ENCODE assay signal across 9 mouse cellular contexts in genomic region chr2:68934651-68935050, GRCm38 (mm10).
DNase-seq lines count a peak whose midpoint lies in the region; ATAC-seq and TF ChIP-seq lines count a peak whose summit lies in the region.
"Had no signal": no experiment of that assay in that cellular context is flagged by ENCODE, and none has a peak within 500 bp of the region (broad histone marks: within the 10 kb centered on the region; RNA-seq: fewer than 3 reads in every experiment).

No protein-coding gene starts in this region.

- ATAC-seq in G1E (ENCODE audit: extremely low read depth, insufficient number of reproducible peaks, low FRiP score, poor library complexity, severe bottlenecking), result peak; percentile 98
- peak; percentile 88 for ATAC-seq in heart, embryonic 13.5 days (ENCODE audit: extremely low read depth, insufficient number of reproducible peaks, low FRiP score, low TSS enrichment)
- ATAC-seq in liver, embryonic 12.5 days, result peak; percentile 97
- no peak for ATAC-seq in hindbrain, embryonic 12.5 days (ENCODE audit: low FRiP score)

- no peak overlapping the region for H3K9ac ChIP-seq in heart, embryonic 13.5 days
- H3K9ac ChIP-seq in liver, embryonic 12.5 days, result no peak overlapping the region
- no peak overlapping the region for H3K9ac ChIP-seq in hindbrain, embryonic 12.5 days
- H3K9ac ChIP-seq: embryonic facial prominence, embryonic 13.5 days had no signal

- H3K36me3 ChIP-seq in G1E (replicated peaks), result peaks cover 48% of the 10 kb centered on the region
- peaks cover 5% of the 10 kb centered on the region for H3K36me3 ChIP-seq in heart, embryonic 13.5 days
- H3K36me3 ChIP-seq in liver, embryonic 12.5 days, result 0 out of 2 replicates have a peak, but pooled peaks cover 3% of the 10 kb centered on the region
- H3K36me3 ChIP-seq in hindbrain, embryonic 12.5 days, result 0 out of 2 replicates have a peak, but pooled peaks cover 13% of the 10 kb centered on the region

- H3K9me3 ChIP-seq in G1E (replicated peaks), result no peaks in the 10 kb centered on the region
- H3K9me3 ChIP-seq in heart, embryonic 13.5 days, result no peaks in the 10 kb centered on the region
- no peaks in the 10 kb centered on the region for H3K9me3 ChIP-seq in liver, embryonic 12.5 days (replicated peaks)
- no peaks in the 10 kb centered on the region for H3K9me3 ChIP-seq in hindbrain, embryonic 12.5 days (replicated peaks)
- H3K9me3 ChIP-seq: embryonic facial prominence, embryonic 13.5 days had no signal

- peak overlapping the region; percentile 39 for H3K4me2 ChIP-seq in heart, embryonic 13.5 days
- peak overlapping the region; percentile 50 for H3K4me2 ChIP-seq in liver, embryonic 12.5 days
- no peak overlapping the region for H3K4me2 ChIP-seq in hindbrain, embryonic 12.5 days (replicated peaks)
- H3K4me2 ChIP-seq: embryonic facial prominence, embryonic 13.5 days had no signal

- no peak for TF ChIP-seq CTCF in gastrocnemius, adult 2 months (IDR thresholded peaks at IDR 0.05)
- no peak for TF ChIP-seq CTCF in G1E (IDR thresholded peaks at IDR 0.05; ENCODE audit: low read depth, low read length)

- no peak overlapping the region for H3K4me3 ChIP-seq in gastrocnemius, adult 2 months
- H3K4me3 ChIP-seq in G1E (ENCODE audit: low read depth, low read length), result peak overlapping the region; percentile 30; the same call in 1 of the 2 replicates
- no peak overlapping the region for H3K4me3 ChIP-seq in heart, embryonic 13.5 days
- no peak overlapping the region for H3K4me3 ChIP-seq in liver, embryonic 12.5 days
- H3K4me3 ChIP-seq in hindbrain, embryonic 12.5 days, result no peak overlapping the region
- H3K4me3 ChIP-seq: embryonic facial prominence, embryonic 13.5 days had no signal

- peak overlapping the region; percentile 28; the same call in 1 of the 2 replicates for H3K27ac ChIP-seq in gastrocnemius, adult 2 months
- peak overlapping the region; percentile 57 for H3K27ac ChIP-seq in heart, embryonic 13.5 days (replicated peaks)
- H3K27ac ChIP-seq in liver, embryonic 12.5 days, result peak overlapping the region; percentile 38
- no peak overlapping the region for H3K27ac ChIP-seq in hindbrain, embryonic 12.5 days

- DNase-seq in gastrocnemius, adult 2 months, result no peak
- DNase-seq in gastrocnemius, adult 8-10 months (ENCODE audit: low spot score in 2 of 2), result no peak
- DNase-seq in G1E (ENCODE audit: low spot score), result peak; percentile 87
- no peak for DNase-seq in thymus, postnatal 25 days
- no peak for DNase-seq in left cerebral cortex, adult 8-10 months (ENCODE audit: low spot score in 2 of 2)

- intact Hi-C loops in gastrocnemius, adult 2 months (cut with DNase I), result no loop called here

- peaks cover 72% of the 10 kb centered on the region for H3K4me1 ChIP-seq in G1E (ENCODE audit: insufficient read depth, low read depth, low read length)
- H3K4me1 ChIP-seq in heart, embryonic 13.5 days, result peaks cover 47% of the 10 kb centered on the region
- peaks cover 55% of the 10 kb centered on the region for H3K4me1 ChIP-seq in liver, embryonic 12.5 days
- H3K4me1 ChIP-seq in hindbrain, embryonic 12.5 days, result peaks cover 2% of the 10 kb centered on the region; the same call in 1 of the 2 replicates

- no peaks in the 10 kb centered on the region for H3K27me3 ChIP-seq in G1E (ENCODE audit: insufficient read depth, low read length)
- H3K27me3 ChIP-seq in heart, embryonic 13.5 days (replicated peaks), result no peaks in the 10 kb centered on the region
- H3K27me3 ChIP-seq in liver, embryonic 12.5 days (replicated peaks), result no peaks in the 10 kb centered on the region
- H3K27me3 ChIP-seq in hindbrain, embryonic 12.5 days, result no peaks in the 10 kb centered on the region
- H3K27me3 ChIP-seq: embryonic facial prominence, embryonic 13.5 days had no signal

- 9% methylated on average over 6 of the region's 6 CpGs for WGBS in heart, embryonic 13.5 days
- 16% methylated on average over 6 of the region's 6 CpGs for WGBS in liver, embryonic 12.5 days (ENCODE audit: insufficient replicate concordance)
- 87% methylated on average over 6 of the region's 6 CpGs for WGBS in hindbrain, embryonic 12.5 days
